Mouse (Mus musculus): ENCODE data around the gene E030018B13Rik. TPM values are rescaled to one million over a fixed set of nuclear protein-coding genes. Genes with fewer than 3 reads are reported as not detected.

E030018B13Rik gene
- total and polyA plus RNA-seq, 3 experiments: 0.07 TPM; not detected in 2

- H3K4me1 ChIP-seq (ENCODE audit: control insufficient read depth in 1 of 2, insufficient read depth in 2 of 2, low read length in 2 of 2): peaks cover 10 to 19% of the 10 kb centered on the region in 2 experiments; a peak in 3 of 4 replicates
- H3K36me3 ChIP-seq (ENCODE audit: control insufficient read depth in 1 of 2, insufficient read depth in 2 of 2, low read length in 2 of 2): peaks cover 0 to 12% of the 10 kb centered on the region in 2 experiments; a peak in 3 of 4 replicates
Observed at GRCm38 (mm10) chr7:63893729-63894128, 22.9 kb upstream of the E030018B13Rik start.

DNA sequence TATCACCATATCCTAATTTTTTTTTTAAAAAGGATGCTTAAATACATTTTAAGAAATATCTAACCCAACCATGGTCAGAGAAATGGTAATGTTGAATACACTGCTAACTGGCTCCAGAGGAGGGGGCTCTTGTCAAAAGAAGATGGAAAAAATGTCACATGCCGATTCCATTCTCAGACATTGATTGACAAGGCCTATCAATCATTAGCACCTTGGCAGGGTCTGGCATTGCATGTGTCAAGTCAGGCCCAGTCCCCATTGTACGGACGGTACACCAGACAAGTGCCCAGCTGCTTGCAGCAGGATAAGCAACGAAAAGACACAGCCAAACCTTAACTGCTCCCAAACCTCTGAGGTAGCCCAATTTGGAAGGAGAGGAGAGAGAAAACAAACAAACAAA, 22.0 kb upstream of the E030018B13Rik start:
- peaks cover 0 to 12% of the 10 kb centered on the region in 2 experiments; a peak in 3 of 4 replicates for H3K36me3 ChIP-seq (ENCODE audit: control insufficient read depth in 1 of 2, insufficient read depth in 2 of 2, low read length in 2 of 2)
- H3K27ac ChIP-seq (ENCODE audit: control insufficient read depth, low read depth, low read length): no peak overlapping the region
- H3K79me2 ChIP-seq (ENCODE audit: control insufficient read depth, insufficient read depth, low read length, poor library complexity): peaks cover 20% of the 10 kb centered on the region
- TF ChIP-seq MXI1 (IDR thresholded peaks at IDR 0.05; ENCODE audit: low read depth, low read length) (no peak), GABPA (IDR thresholded peaks at IDR 0.05; ENCODE audit: low read depth, low read length) (no peak), ZC3H11A (IDR thresholded peaks at IDR 0.05; ENCODE audit: low read depth, low read length) (no peak), TAL1 (IDR thresholded peaks at IDR 0.05; ENCODE audit: low read length) (no peak), ELF1 (IDR thresholded peaks at IDR 0.05; ENCODE audit: low read depth, low read length) (no peak), RAD21 (IDR thresholded peaks at IDR 0.05; ENCODE audit: low read depth, low read length) (no peak), EP300 (IDR thresholded peaks at IDR 0.05; ENCODE audit: low read depth in 1 of 2, low read length in 2 of 2) (no peak), KAT2A (conservative IDR thresholded peaks at IDR 0.05; ENCODE audit: low read depth, low read length) (no peak), MEF2A (IDR thresholded peaks at IDR 0.05; ENCODE audit: extremely low read depth, insufficient replicate concordance, low read depth, low read length, poor library complexity, severe bottlenecking) (no peak), ETS1 (IDR thresholded peaks at IDR 0.05; ENCODE audit: low read depth, low read length) (no peak), MAZ (IDR thresholded peaks at IDR 0.05; ENCODE audit: low read depth, low read length) (no peak), ZMIZ1 (IDR thresholded peaks at IDR 0.05; ENCODE audit: low read depth, low read length) (no peak), RCOR1 (IDR thresholded peaks at IDR 0.05; ENCODE audit: low read depth, low read length) (no peak), POLR2A (IDR thresholded peaks at IDR 0.05; ENCODE audit: control insufficient read depth in 1 of 2, insufficient read depth in 1 of 2, low read depth in 1 of 2, low read length in 2 of 2, poor library complexity in 1 of 2) (no peak), MYB (IDR thresholded peaks at IDR 0.05; ENCODE audit: low read depth, low read length) (no peak)
- no peak overlapping the region for H3K9ac ChIP-seq (ENCODE audit: control insufficient read depth, low read depth, low read length, poor library complexity, severe bottlenecking)
- no peak overlapping the region for H3K4me3 ChIP-seq (ENCODE audit: control insufficient read depth in 1 of 2, insufficient read depth in 1 of 2, low read depth in 2 of 2, low read length in 2 of 2)
- no peaks in the 10 kb centered on the region for H3K27me3 ChIP-seq (ENCODE audit: control insufficient read depth in 1 of 2, insufficient read depth in 2 of 2, low read length in 2 of 2)
- DNase-seq (ENCODE audit: low read depth, low spot score): no peak
- H3K9me3 ChIP-seq (replicated peaks; ENCODE audit: insufficient read depth, low read length): no peaks in the 10 kb centered on the region
- H3K4me1 ChIP-seq (ENCODE audit: control insufficient read depth in 1 of 2, insufficient read depth in 2 of 2, low read length in 2 of 2): peaks cover 10 to 19% of the 10 kb centered on the region in 2 experiments; a peak in 3 of 4 replicates

More at GRCm38 (mm10) chr7:63893729-63894128, 22.9 kb upstream of the E030018B13Rik start:
- Histone ChIP-seq H3K4me3 (ENCODE audit: control insufficient read depth in 1 of 2, insufficient read depth in 1 of 2, low read depth in 2 of 2, low read length in 2 of 2) (no peak overlapping the region), H3K79me2 (ENCODE audit: control insufficient read depth, insufficient read depth, low read length, poor library complexity) (peaks cover 15% of the 10 kb centered on the region), H3K27ac (ENCODE audit: control insufficient read depth, low read depth, low read length) (no peak overlapping the region), H3K9me3 (replicated peaks; ENCODE audit: insufficient read depth, low read length) (no peaks in the 10 kb centered on the region), H3K9ac (ENCODE audit: control insufficient read depth, low read depth, low read length, poor library complexity, severe bottlenecking) (no peak overlapping the region), H3K27me3 (ENCODE audit: control insufficient read depth in 1 of 2, insufficient read depth in 2 of 2, low read length in 2 of 2) (no peaks in the 10 kb centered on the region)
- no peak for DNase-seq (ENCODE audit: low read depth, low spot score)
- TF ChIP-seq GABPA (IDR thresholded peaks at IDR 0.05; ENCODE audit: low read depth, low read length): no peak
- TF ChIP-seq KAT2A (conservative IDR thresholded peaks at IDR 0.05; ENCODE audit: low read depth, low read length): no peak

Measured in MEL (cell line).